Mouse (Mus musculus) c-Kit-positive CD71-positive TER-119-negative erythroid progenitor cells, embryonic 14.5 days (primary cell): ENCODE measurements around the gene Eya2.
"Not testable (repeated sequence)": the region's sequence is repeated elsewhere in the genome, so short reads cannot be mapped to it uniquely, and the experiment has no call there.

Experiments used
- DNase-seq: peaks from one replicate; pipeline ENCODE4 v3.0.0-alpha.2; 2013; ENCODE audit warnings: low read depth

The Eya2 gene

GRCm38 (mm10) chr2:165594907-165595675 lies at the start of gene Eya2:
TSS of gene Eya2 (plus strand) at chr2:165595032.
- no peak for DNase-seq

- DNase-seq: no peak
These were observed 49.1 kb upstream of the Eya2 start for GRCm38 (mm10) chr2:165545687-165546086.

- no peak for DNase-seq
These were observed 48.5 kb upstream of the Eya2 start for GRCm38 (mm10) chr2:165546341-165546740.

GRCm38 (mm10) chr2:165547410-165547809 lies 47.4 kb upstream of the Eya2 start:
- DNase-seq: peak; percentile 36

- DNase-seq: no peak
These were observed 46.2 kb upstream of the Eya2 start for GRCm38 (mm10) chr2:165548627-165549026.

- DNase-seq: not testable (repeated sequence)
These were observed 44.4 kb upstream of the Eya2 start for GRCm38 (mm10) chr2:165550410-165550809.

- no peak for DNase-seq
These were observed 40.8 kb upstream of the Eya2 start for GRCm38 (mm10) chr2:165554066-165554465.

GRCm38 (mm10) chr2:165557278-165557677 lies 37.6 kb upstream of the Eya2 start:
- no peak for DNase-seq

GRCm38 (mm10) chr2:165558916-165559315 lies 35.9 kb upstream of the Eya2 start:
- DNase-seq: no peak

- no peak for DNase-seq
These were observed 35.2 kb upstream of the Eya2 start for GRCm38 (mm10) chr2:165559506-165560235.

GRCm38 (mm10) chr2:165561861-165562260 lies 33.0 kb upstream of the Eya2 start:
- DNase-seq: no peak

- no peak for DNase-seq
These were observed 31.4 kb upstream of the Eya2 start for GRCm38 (mm10) chr2:165563298-165564058.

- no peak for DNase-seq
These were observed 30.7 kb upstream of the Eya2 start for GRCm38 (mm10) chr2:165564101-165564500.

- no peak for DNase-seq
These were observed 30.2 kb upstream of the Eya2 start for GRCm38 (mm10) chr2:165564620-165565019.

GRCm38 (mm10) chr2:165566898-165567297 lies 27.9 kb upstream of the Eya2 start:
- DNase-seq: no peak

- DNase-seq: no peak
These were observed 27.0 kb upstream of the Eya2 start for GRCm38 (mm10) chr2:165567820-165568219.

GRCm38 (mm10) chr2:165568911-165569310 lies 25.9 kb upstream of the Eya2 start:
- DNase-seq: no peak

GRCm38 (mm10) chr2:165571216-165571778 lies 23.5 kb upstream of the Eya2 start:
- no peak for DNase-seq

- no peak for DNase-seq
These were observed 11.8 kb upstream of the Eya2 start for GRCm38 (mm10) chr2:165583044-165583443.

GRCm38 (mm10) chr2:165583518-165583917 lies 11.3 kb upstream of the Eya2 start:
- no peak for DNase-seq

- no peak for DNase-seq
These were observed 10.3 kb upstream of the Eya2 start for GRCm38 (mm10) chr2:165584563-165584962.

GRCm38 (mm10) chr2:165590742-165591141 lies 4.1 kb upstream of the Eya2 start:
- no peak for DNase-seq
